Mouse (Mus musculus) monocyte, adult 2 months (primary cell): Measurements from ENCODE around the gene Gm20458.

ENCODE experiments used
- DNase-seq, 2 experiments: peaks; one replicate each; pipeline ENCODE4 v3.0.0; 2022; ENCODE audit warnings: low spot score in 2 of 2, low read depth in 1 of 2

The Gm20458 gene

GRCm38 (mm10) chr2:164452000-164452676 is 8.6 kb upstream of the Gm20458 start:
- no peak for DNase-seq

GRCm38 (mm10) chr2:164453047-164453757 is 7.6 kb upstream of the Gm20458 start:
- DNase-seq = no peak

- DNase-seq = no peak
Measured at GRCm38 (mm10) chr2:164453887-164454500, 6.8 kb upstream of the Gm20458 start.

GRCm38 (mm10) chr2:164454846-164455245 is 5.9 kb upstream of the Gm20458 start:
- peak; percentile 45 to 57 for DNase-seq

- DNase-seq = no peak
Measured at GRCm38 (mm10) chr2:164455421-164456190, 5.2 kb upstream of the Gm20458 start.

- DNase-seq = no peak
Measured at GRCm38 (mm10) chr2:164456413-164456812, 4.4 kb upstream of the Gm20458 start.

GRCm38 (mm10) chr2:164456864-164457300 is 3.9 kb upstream of the Gm20458 start, which contains the start of gene Sys1:
TSS of gene Sys1 (plus strand) at chr2:164456964.
- no peak for DNase-seq

- no peak for DNase-seq
Measured at GRCm38 (mm10) chr2:164457942-164458341, 2.8 kb upstream of the Gm20458 start.

GRCm38 (mm10) chr2:164458535-164458934 is 2.2 kb upstream of the Gm20458 start:
- DNase-seq = no peak

GRCm38 (mm10) chr2:164465161-164465560 is 4.4 kb downstream of the Gm20458 start:
- no peak for DNase-seq

GRCm38 (mm10) chr2:164466787-164467186 is 6.0 kb downstream of the Gm20458 start:
- no peak for DNase-seq

- no peak for DNase-seq
Measured at GRCm38 (mm10) chr2:164470254-164470653, 9.5 kb downstream of the Gm20458 start.

GRCm38 (mm10) chr2:164473624-164474023 is 12.9 kb downstream of the Gm20458 start, which contains the start of gene Trp53tg5:
TSS of gene Trp53tg5 (minus strand) at chr2:164473724.
- no peak for DNase-seq

GRCm38 (mm10) chr2:164485681-164486257 is 25.0 kb downstream of the Gm20458 start, which contains the start of gene Dbndd2:
TSS of gene Dbndd2 (plus strand) at chr2:164486106.
- DNase-seq = no peak

- no peak for DNase-seq
Measured at GRCm38 (mm10) chr2:164486258-164487114, 25.7 kb downstream of the Gm20458 start.

GRCm38 (mm10) chr2:164487115-164487527 is 26.4 kb downstream of the Gm20458 start:
- no peak for DNase-seq

- no peak for DNase-seq
Measured at GRCm38 (mm10) chr2:164487812-164488211, 27.0 kb downstream of the Gm20458 start.

GRCm38 (mm10) chr2:164494126-164494525 is 33.4 kb downstream of the Gm20458 start:
- DNase-seq = no peak

GRCm38 (mm10) chr2:164496331-164496730 is 35.6 kb downstream of the Gm20458 start:
- no peak for DNase-seq
